Mouse (Mus musculus) G1E (cell line): ENCODE data around the gene Fap.

Experiments used
- CTCF ChIP-seq: IDR thresholded peaks from 2 replicates; pipeline ENCODE4 v1.5.1; 2012; ENCODE audit warnings: low read depth, low read length, inconsistent platforms, mixed read lengths
- GATA1 ChIP-seq: IDR thresholded peaks from 2 replicates; pipeline ENCODE4 v1.6.1; 2012; ENCODE audit warnings: borderline replicate concordance, low read length, inconsistent platforms, mixed read lengths
- POLR2AphosphoS5 ChIP-seq: IDR thresholded peaks from 2 replicates; pipeline ENCODE4 v1.6.1; 2012; ENCODE audit warnings: low read depth, low read length, inconsistent platforms; ENCODE audit not compliant: insufficient replicate concordance
- TAL1 ChIP-seq: conservative IDR thresholded peaks from 2 replicates; pipeline ENCODE4 v1.6.1; 2012; ENCODE audit warnings: low read depth, low read length, inconsistent platforms, mixed read lengths

GRCm38 (mm10) chr2:62507130-62507529, 66.7 kb downstream of the Fap start:
- TF ChIP-seq TAL1 (no peak), CTCF (no peak), GATA1 (no peak), POLR2AphosphoS5 (no peak)
